Mouse (Mus musculus): ENCODE results near the gene Ptger3. TPM values are rescaled to one million over a fixed set of nuclear protein-coding genes. Genes with fewer than 3 reads are reported as not detected.
A peak's percentile ranks its signal among the peaks of the same experiment; 100 is the strongest.

The Ptger3 gene
- total and polyA plus RNA-seq, 2 experiments from 2014 or later: 7.8 to 9.4 TPM

DNA sequence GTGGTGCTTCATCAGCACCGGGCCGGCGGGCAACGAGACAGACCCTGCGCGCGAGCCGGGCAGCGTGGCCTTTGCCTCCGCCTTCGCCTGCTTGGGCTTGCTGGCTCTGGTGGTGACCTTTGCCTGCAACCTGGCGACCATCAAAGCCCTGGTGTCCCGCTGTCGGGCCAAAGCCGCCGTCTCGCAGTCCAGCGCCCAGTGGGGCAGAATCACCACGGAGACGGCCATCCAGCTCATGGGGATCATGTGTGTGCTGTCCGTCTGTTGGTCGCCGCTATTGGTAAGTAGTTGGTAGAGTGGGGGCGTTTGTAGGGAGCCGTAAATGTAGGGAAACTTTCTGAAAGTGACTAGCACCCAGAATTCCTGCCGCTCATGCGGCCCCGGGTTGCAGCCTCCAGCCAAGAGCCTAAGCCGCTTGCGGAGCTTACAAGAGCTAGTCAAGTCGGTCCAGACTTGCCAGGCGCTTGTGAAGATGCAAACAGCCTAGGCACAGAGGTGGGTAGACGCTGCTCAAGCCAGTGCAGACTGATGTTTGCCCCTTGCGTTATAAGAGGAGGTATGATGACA lies 957 bp downstream of the Ptger3 start:
- H3K27me3 ChIP-seq (ENCODE audit: insufficient read depth, low read length): peaks cover 19% of the 10 kb centered on the region
- 4% methylated on average over 32 of the region's 34 CpGs for WGBS
- H3K4me3 ChIP-seq (ENCODE audit: low read depth, low read length): peak overlapping the region; percentile 55
- no peak for DNase-seq (ENCODE audit: low spot score)
- no peak for TF ChIP-seq CTCF (IDR thresholded peaks at IDR 0.05)
- H3K4me1 ChIP-seq (ENCODE audit: insufficient read depth, low read length): no peaks in the 10 kb centered on the region
- no peaks in the 10 kb centered on the region for H3K36me3 ChIP-seq (ENCODE audit: insufficient read depth, low read length)
- no peak overlapping the region for H3K27ac ChIP-seq (ENCODE audit: low read depth, low read length)
- peak overlapping the region; percentile 34; the same call in 1 of the 2 replicates for H3K9ac ChIP-seq (replicated peaks; ENCODE audit: low read length, poor library complexity, severe bottlenecking)
- H3K4me2 ChIP-seq (ENCODE audit: low read depth, low read length, poor library complexity, severe bottlenecking): peak overlapping the region; percentile 91
- ATAC-seq (ENCODE audit: low FRiP score): peak; percentile 32; the same call in 1 of the 2 replicates
- H3K9me3 ChIP-seq (ENCODE audit: low read length): no peaks in the 10 kb centered on the region

DNA sequence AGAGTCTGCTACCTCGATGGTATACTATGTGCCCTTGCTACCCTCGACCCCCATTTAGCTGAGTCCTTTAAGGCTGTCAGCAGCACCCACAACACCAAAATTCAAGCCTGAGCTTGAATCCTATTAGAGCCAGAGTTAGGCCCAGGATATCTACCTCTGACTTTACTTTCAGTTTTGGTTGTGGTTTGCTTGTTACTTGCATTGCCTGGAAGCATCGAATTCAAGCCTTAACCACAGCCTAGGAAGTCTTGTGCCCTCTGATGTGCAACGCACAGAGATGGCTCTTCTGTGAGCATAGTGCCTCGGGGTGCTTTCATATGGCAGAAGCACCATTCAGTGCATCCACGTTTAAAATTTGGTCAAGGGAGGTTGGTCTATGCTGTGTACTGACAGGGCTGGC lies 5.3 kb downstream of the Ptger3 start:
- no peak overlapping the region for H3K27ac ChIP-seq (ENCODE audit: low read depth, low read length)
- no peak overlapping the region for H3K4me3 ChIP-seq (ENCODE audit: low read depth, low read length)
- no peak for TF ChIP-seq CTCF (IDR thresholded peaks at IDR 0.05)
- no peaks in the 10 kb centered on the region for H3K9me3 ChIP-seq (ENCODE audit: low read length)
- DNase-seq (ENCODE audit: low spot score) (no peak), ATAC-seq (ENCODE audit: low FRiP score) (no peak)
- H3K4me1 ChIP-seq (ENCODE audit: insufficient read depth, low read length): no peaks in the 10 kb centered on the region
- peaks cover 14% of the 10 kb centered on the region for H3K27me3 ChIP-seq (ENCODE audit: insufficient read depth, low read length)
- no peak overlapping the region for H3K9ac ChIP-seq (replicated peaks; ENCODE audit: low read length, poor library complexity, severe bottlenecking)
- H3K4me2 ChIP-seq (ENCODE audit: low read depth, low read length, poor library complexity, severe bottlenecking): no peak overlapping the region
- no peaks in the 10 kb centered on the region for H3K36me3 ChIP-seq (ENCODE audit: insufficient read depth, low read length)
- WGBS: 77% methylated on average over 6 of the region's 6 CpGs

DNA sequence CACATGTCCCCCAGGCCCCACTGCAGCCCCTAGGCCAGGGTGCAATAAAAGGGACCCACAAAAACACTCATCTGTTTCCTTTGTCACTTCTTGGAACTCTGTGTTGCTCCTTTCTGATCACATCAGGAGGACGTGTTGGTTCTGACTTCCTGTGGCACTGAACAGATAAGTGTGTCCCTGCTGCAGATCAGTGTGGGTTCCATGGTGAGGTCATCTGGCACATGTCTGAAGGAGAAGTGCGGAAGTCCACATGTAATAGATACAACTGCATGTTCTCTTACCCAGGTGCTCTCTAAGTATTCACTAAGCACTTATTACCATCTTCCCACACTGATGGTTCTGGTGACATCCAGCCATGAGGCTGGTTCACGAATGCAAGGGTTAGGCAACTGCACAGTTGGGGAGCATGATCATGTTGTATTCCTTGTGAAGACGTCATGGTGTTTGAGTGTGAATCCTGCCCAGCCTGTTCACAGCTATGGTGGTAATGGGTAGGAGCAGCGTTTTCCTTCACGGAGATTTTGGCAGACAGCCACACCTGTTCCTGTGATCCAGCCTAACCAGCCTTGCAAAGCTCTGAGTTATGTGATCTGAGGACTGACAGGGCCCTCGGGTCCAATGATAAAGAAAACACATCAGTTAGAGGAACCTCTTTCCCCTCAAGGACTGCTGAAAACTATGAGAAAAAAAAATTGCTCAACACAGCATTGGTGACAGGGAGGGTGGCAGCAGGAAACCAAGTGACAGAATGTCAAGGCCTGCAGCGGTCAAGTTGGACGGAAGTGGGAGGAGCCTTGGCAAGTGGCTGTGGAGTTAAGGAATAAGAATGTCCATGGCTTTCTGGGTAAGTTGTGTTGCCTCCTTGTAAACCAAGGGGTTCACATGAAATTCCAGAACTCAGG lies 9.0 kb downstream of the Ptger3 start:
- Histone ChIP-seq H3K4me2 (ENCODE audit: low read depth, low read length, poor library complexity, severe bottlenecking) (no peak overlapping the region), H3K4me3 (ENCODE audit: low read depth, low read length) (no peak overlapping the region), H3K9me3 (ENCODE audit: low read length) (no peaks in the 10 kb centered on the region), H3K27ac (ENCODE audit: low read depth, low read length) (no peak overlapping the region), H3K9ac (replicated peaks; ENCODE audit: low read length, poor library complexity, severe bottlenecking) (no peak overlapping the region), H3K4me1 (ENCODE audit: insufficient read depth, low read length) (no peaks in the 10 kb centered on the region), H3K27me3 (ENCODE audit: insufficient read depth, low read length) (no peaks in the 10 kb centered on the region), H3K36me3 (ENCODE audit: insufficient read depth, low read length) (no peaks in the 10 kb centered on the region)
- DNase-seq (ENCODE audit: low spot score) (no peak), ATAC-seq (ENCODE audit: low FRiP score) (no peak)
- no peak for TF ChIP-seq CTCF (IDR thresholded peaks at IDR 0.05)
- WGBS: 82% methylated on average over 9 of the region's 9 CpGs

DNA sequence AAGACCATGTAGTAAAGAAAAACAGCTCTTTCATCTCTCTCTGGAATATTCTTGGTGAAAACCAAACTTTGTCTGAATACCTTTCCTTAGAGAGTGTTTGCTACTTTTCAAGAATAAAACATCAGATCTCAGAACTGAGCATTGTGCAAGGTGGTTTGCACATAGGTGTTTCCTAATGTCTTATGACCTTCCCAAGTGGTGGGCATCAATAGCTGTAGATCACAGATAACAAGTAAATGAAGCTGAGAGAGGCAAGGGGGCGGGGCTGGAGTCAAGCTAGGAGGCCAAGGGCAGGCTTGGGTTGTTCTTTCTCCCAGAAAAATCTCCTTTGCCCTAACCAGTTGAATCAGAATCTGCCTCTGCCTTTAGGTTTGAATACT lies 9.6 kb downstream of the Ptger3 start:
- no peaks in the 10 kb centered on the region for H3K36me3 ChIP-seq (ENCODE audit: insufficient read depth, low read length)
- no peaks in the 10 kb centered on the region for H3K27me3 ChIP-seq (ENCODE audit: insufficient read depth, low read length)
- no peak overlapping the region for H3K4me2 ChIP-seq (ENCODE audit: low read depth, low read length, poor library complexity, severe bottlenecking)
- 63% methylated on average over 1 of the region's 1 CpGs for WGBS
- H3K4me3 ChIP-seq (ENCODE audit: low read depth, low read length): no peak overlapping the region
- H3K9ac ChIP-seq (replicated peaks; ENCODE audit: low read length, poor library complexity, severe bottlenecking): no peak overlapping the region
- no peaks in the 10 kb centered on the region for H3K9me3 ChIP-seq (ENCODE audit: low read length)
- DNase-seq (ENCODE audit: low spot score) (no peak), ATAC-seq (ENCODE audit: low FRiP score) (no peak)
- no peaks in the 10 kb centered on the region for H3K4me1 ChIP-seq (ENCODE audit: insufficient read depth, low read length)
- H3K27ac ChIP-seq (ENCODE audit: low read depth, low read length): no peak overlapping the region
- no peak for TF ChIP-seq CTCF (IDR thresholded peaks at IDR 0.05)

DNA sequence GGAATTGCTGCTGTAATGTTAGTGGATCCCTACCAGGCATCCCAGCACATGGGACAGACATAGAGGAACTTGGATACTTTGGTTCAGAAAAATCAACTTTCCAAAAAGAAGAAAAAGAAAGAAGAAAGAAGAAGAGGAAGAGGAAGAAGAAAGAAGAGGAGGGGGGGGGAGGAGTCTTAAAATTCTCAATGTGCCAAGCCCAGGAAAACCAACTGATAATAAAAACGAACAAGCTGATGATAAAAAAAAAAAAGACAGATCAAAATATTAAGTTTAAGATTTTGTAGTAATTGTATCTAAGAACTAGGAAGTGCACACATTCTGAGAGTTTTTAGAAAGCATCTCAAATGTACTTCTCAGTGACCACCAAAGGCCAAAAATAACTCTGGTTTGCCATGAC lies 10.2 kb downstream of the Ptger3 start:
- TF ChIP-seq CTCF (IDR thresholded peaks at IDR 0.05): no peak

More for the DNA sequence above, 10.2 kb downstream of the Ptger3 start:
- no peaks in the 10 kb centered on the region for H3K27me3 ChIP-seq (ENCODE audit: insufficient read depth, low read length)
- ATAC-seq (ENCODE audit: low FRiP score): no peak
- H3K4me2 ChIP-seq (ENCODE audit: low read depth, low read length, poor library complexity, severe bottlenecking): no peak overlapping the region
- no peaks in the 10 kb centered on the region for H3K9me3 ChIP-seq (ENCODE audit: low read length)
- H3K9ac ChIP-seq (replicated peaks; ENCODE audit: low read length, poor library complexity, severe bottlenecking): no peak overlapping the region
- DNase-seq (ENCODE audit: low spot score): no peak
- no peak overlapping the region for H3K4me3 ChIP-seq (ENCODE audit: low read depth, low read length)
- WGBS: 71% methylated on average over 1 of the region's 1 CpGs
- H3K36me3 ChIP-seq (ENCODE audit: insufficient read depth, low read length): no peaks in the 10 kb centered on the region
- H3K4me1 ChIP-seq (ENCODE audit: insufficient read depth, low read length): no peaks in the 10 kb centered on the region
- no peak overlapping the region for H3K27ac ChIP-seq (ENCODE audit: low read depth, low read length)

All from midbrain, postnatal 0 days (tissue).